Mouse (Mus musculus): ENCODE measurements at regions not wholly inside any gene's neighbourhood (a gene's known extent, or its start where the extent isn't known, plus 50 kb on each side); places are given as distances from the start of the nearest gene placed in this dataset.

DNA sequence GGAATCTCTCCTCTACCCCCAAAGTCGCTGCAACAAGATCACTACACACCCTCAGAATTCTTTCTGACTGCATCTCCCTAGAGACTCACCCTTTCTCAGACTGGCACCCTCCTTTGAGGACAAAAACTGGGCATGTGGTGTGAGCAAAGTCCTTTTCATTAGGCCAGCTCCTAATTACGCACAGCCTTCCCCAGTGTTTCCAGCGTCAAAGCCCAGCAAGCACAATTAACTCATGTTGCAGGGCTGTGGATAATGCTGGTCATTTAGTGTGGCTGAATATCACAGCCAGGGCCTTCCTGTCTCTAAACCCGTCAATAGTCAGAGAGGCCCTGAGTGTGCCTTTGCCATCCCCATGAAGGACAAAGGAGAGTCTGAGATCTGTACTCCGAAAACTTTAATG, 114.2 kb upstream of the Arhgap5 start:
- Histone ChIP-seq H3K4me3 (replicated peaks) (no peak overlapping the region), H3K4me1 (no peaks in the 10 kb centered on the region), H3K27ac (replicated peaks) (no peak overlapping the region), H3K4me2 (replicated peaks) (no peak overlapping the region), H3K9ac (no peak overlapping the region), H3K9me3 (replicated peaks) (no peaks in the 10 kb centered on the region), H3K27me3 (no peaks in the 10 kb centered on the region), H3K36me3 (no peaks in the 10 kb centered on the region)
- 61% methylated on average over 5 of the region's 5 CpGs for WGBS
- ATAC-seq (ENCODE audit: insufficient number of reproducible peaks, low FRiP score, low TSS enrichment, low read depth), result no peak

GRCm38 (mm10) chr12:52390242-52390641, 113.5 kb upstream of the Arhgap5 start:
- Histone ChIP-seq H3K27ac (replicated peaks) (no peak overlapping the region), H3K4me2 (replicated peaks) (no peak overlapping the region), H3K4me3 (replicated peaks) (no peak overlapping the region), H3K27me3 (no peaks in the 10 kb centered on the region), H3K9me3 (replicated peaks) (no peaks in the 10 kb centered on the region), H3K9ac (no peak overlapping the region), H3K4me1 (no peaks in the 10 kb centered on the region), H3K36me3 (no peaks in the 10 kb centered on the region)
- 43% methylated on average over 4 of the region's 4 CpGs for WGBS
- ATAC-seq (ENCODE audit: insufficient number of reproducible peaks, low FRiP score, low TSS enrichment, low read depth), result no peak

GRCm38 (mm10) chr12:52392636-52393035, 111.1 kb upstream of the Arhgap5 start:
- Histone ChIP-seq H3K9me3 (replicated peaks) (no peaks in the 10 kb centered on the region), H3K4me1 (peaks cover 7% of the 10 kb centered on the region; the same call in 1 of the 2 replicates), H3K9ac (no peak overlapping the region), H3K36me3 (no peaks in the 10 kb centered on the region), H3K27ac (replicated peaks) (no peak overlapping the region), H3K4me3 (replicated peaks) (no peak overlapping the region), H3K4me2 (replicated peaks) (no peak overlapping the region), H3K27me3 (no peaks in the 10 kb centered on the region)
- no peak for ATAC-seq (ENCODE audit: insufficient number of reproducible peaks, low FRiP score, low TSS enrichment, low read depth)
- 71% methylated on average over 4 of the region's 4 CpGs for WGBS

DNA sequence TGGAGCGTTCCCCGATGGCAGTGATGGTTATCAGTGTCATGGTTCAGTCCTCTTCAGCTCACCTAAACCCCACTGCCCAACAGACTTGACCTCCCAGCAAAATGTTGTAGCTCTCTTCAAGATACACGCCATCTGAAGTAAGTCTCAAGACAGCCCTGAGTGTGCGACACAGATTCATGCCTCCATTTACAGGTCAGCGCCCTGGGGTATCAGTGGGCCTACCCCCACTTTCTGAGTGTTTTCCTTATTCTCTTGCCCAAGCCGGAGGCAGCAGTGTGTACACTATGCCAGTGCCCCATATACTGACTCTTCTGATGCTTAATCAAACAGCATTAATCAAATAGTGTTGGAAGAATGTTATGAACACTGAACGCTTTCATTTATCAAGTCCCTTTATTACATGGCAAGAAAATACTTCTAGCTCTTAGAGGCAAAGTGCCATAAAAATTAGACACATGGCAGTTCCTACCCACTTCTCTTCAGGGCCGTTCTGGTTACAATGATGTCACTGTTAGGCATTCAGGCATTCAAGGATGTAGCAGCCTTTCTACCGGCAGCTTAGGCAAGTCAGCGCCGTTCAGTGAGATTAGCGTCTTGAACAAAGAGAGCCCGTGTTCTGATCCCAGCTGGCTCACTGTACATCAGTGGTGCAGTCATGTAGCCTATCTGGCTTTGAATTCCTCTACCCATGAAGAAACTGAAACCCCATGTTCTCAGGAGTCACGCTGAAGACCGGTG, 109.6 kb upstream of the Arhgap5 start:
- no peaks in the 10 kb centered on the region for H3K36me3 ChIP-seq
- no peak overlapping the region for H3K9ac ChIP-seq
- no peaks in the 10 kb centered on the region for H3K9me3 ChIP-seq (replicated peaks)
- no peak overlapping the region for H3K4me2 ChIP-seq (replicated peaks)
- H3K27me3 ChIP-seq, result no peaks in the 10 kb centered on the region
- 63% methylated on average over 15 of the region's 15 CpGs for WGBS
- no peak for ATAC-seq (ENCODE audit: insufficient number of reproducible peaks, low FRiP score, low TSS enrichment, low read depth)
- H3K27ac ChIP-seq (replicated peaks), result no peak overlapping the region
- no peak overlapping the region for H3K4me3 ChIP-seq (replicated peaks)
- peaks cover 7% of the 10 kb centered on the region; the same call in 1 of the 2 replicates for H3K4me1 ChIP-seq

DNA sequence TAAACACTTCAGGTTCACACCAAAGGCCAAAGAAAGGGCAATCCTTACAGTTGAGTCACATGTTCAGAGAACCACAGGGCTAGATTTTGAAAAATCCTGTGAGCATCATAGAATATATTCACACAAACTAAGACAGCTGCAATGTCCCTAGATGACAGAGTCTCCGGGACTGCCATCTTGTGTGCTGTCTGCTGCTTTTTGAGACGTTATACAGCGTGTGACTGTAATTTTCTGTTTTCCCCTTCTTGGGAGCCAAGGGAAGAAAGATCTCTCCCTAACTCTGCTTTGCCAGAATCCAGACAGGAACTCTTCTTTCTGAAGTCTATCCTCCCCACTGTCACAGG, 109.1 kb upstream of the Arhgap5 start:
- no peak for ATAC-seq (ENCODE audit: insufficient number of reproducible peaks, low FRiP score, low TSS enrichment, low read depth)
- Histone ChIP-seq H3K27me3 (no peaks in the 10 kb centered on the region), H3K4me2 (replicated peaks) (no peak overlapping the region), H3K4me1 (peaks cover 7% of the 10 kb centered on the region; the same call in 1 of the 2 replicates), H3K36me3 (no peaks in the 10 kb centered on the region), H3K4me3 (replicated peaks) (no peak overlapping the region), H3K9ac (no peak overlapping the region), H3K27ac (replicated peaks) (no peak overlapping the region), H3K9me3 (replicated peaks) (no peaks in the 10 kb centered on the region)
- 79% methylated on average over 3 of the region's 3 CpGs for WGBS

GRCm38 (mm10) chr12:52395111-52395510, 108.7 kb upstream of the Arhgap5 start:
- ATAC-seq (ENCODE audit: insufficient number of reproducible peaks, low FRiP score, low TSS enrichment, low read depth), result no peak
- 77% methylated on average over 4 of the region's 4 CpGs for WGBS

GRCm38 (mm10) chr12:52396178-52396841, 107.5 kb upstream of the Arhgap5 start:
- H3K27me3 ChIP-seq, result no peaks in the 10 kb centered on the region
- H3K4me1 ChIP-seq, result peaks cover 7% of the 10 kb centered on the region; the same call in 1 of the 2 replicates
- no peak for ATAC-seq (ENCODE audit: insufficient number of reproducible peaks, low FRiP score, low TSS enrichment, low read depth)
- no peak overlapping the region for H3K9ac ChIP-seq
- no peak overlapping the region for H3K4me2 ChIP-seq (replicated peaks)
- H3K4me3 ChIP-seq (replicated peaks), result no peak overlapping the region
- no peaks in the 10 kb centered on the region for H3K9me3 ChIP-seq (replicated peaks)
- no peaks in the 10 kb centered on the region for H3K36me3 ChIP-seq
- 38% methylated on average over 14 of the region's 14 CpGs for WGBS
- H3K27ac ChIP-seq (replicated peaks), result no peak overlapping the region

More at GRCm38 (mm10) chr12:52395111-52395510, 108.7 kb upstream of the Arhgap5 start:
- H3K27me3 ChIP-seq, result no peaks in the 10 kb centered on the region
- H3K4me2 ChIP-seq (replicated peaks), result no peak overlapping the region
- H3K4me3 ChIP-seq (replicated peaks), result no peak overlapping the region
- H3K9me3 ChIP-seq (replicated peaks), result no peaks in the 10 kb centered on the region
- no peak overlapping the region for H3K9ac ChIP-seq
- H3K27ac ChIP-seq (replicated peaks), result no peak overlapping the region
- H3K36me3 ChIP-seq, result no peaks in the 10 kb centered on the region
- peaks cover 7% of the 10 kb centered on the region; the same call in 1 of the 2 replicates for H3K4me1 ChIP-seq

DNA sequence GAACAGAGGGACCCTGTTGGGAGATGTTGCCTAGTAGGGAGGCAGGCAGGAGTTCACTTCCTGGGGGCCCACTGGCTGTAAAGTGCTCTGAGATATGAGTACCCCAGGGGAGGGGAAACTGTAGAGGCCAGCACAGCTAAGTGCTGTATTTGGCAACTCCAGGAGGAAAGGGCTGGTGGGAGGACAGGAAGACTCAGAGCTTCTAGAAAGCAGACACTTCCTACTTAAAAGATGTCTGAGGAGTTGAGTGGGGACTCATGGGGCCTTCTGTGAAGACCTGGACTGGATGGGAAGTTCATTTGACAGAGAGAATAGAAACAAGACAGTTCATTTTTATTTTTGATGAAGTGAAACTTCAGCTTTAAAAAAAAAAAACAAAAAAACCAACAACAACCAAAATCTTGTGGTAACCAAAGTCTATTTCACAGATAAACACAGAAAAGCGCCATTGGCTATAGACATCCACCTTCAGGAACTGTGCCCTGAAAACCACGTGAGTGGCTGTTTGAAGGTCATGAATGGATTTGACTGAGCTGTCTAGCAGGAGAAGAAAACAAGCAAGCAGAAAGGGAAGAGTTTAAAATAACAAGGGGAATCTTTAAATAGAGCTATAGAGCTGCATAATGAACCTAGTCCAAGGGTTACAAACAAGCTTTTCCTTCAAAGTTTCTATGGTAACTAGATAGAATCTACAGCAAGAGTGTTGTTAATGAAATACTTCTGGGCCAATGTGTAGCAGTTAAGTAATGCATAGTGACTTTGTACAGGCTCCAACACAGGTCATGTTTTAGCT, 105.9 kb upstream of the Arhgap5 start:
- peaks cover 7% of the 10 kb centered on the region; the same call in 1 of the 2 replicates for H3K4me1 ChIP-seq
- no peak overlapping the region for H3K4me2 ChIP-seq (replicated peaks)
- no peaks in the 10 kb centered on the region for H3K27me3 ChIP-seq
- no peak overlapping the region for H3K27ac ChIP-seq (replicated peaks)
- ATAC-seq (ENCODE audit: insufficient number of reproducible peaks, low FRiP score, low TSS enrichment, low read depth), result no peak
- H3K9ac ChIP-seq, result no peak overlapping the region
- H3K9me3 ChIP-seq (replicated peaks), result no peaks in the 10 kb centered on the region
- H3K4me3 ChIP-seq (replicated peaks), result no peak overlapping the region
- 56% methylated on average over 2 of the region's 2 CpGs for WGBS
- H3K36me3 ChIP-seq, result no peaks in the 10 kb centered on the region

DNA sequence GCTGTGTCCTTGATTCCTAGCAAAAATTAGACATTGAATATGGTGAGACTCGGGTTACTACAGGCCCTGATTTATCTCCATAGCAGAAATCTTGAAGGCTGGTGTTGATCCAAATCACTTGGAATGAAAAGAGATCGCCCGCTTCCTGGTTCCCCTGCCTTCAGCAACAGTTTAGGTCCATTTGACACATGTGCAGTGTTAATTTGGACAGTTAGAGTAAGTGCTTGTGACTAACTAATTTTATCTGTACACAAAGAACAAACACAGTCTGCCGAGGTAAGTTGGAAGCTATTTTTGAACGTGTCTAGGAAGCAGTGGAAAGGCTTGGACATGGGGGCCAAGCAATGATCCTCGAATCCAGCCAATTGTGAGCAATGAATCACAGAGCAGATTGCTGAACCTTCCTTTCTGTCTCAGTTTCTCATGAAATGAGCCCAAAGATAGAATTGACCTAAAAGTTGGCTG, 105.2 kb upstream of the Arhgap5 start:
- 68% methylated on average over 6 of the region's 6 CpGs for WGBS
- Histone ChIP-seq H3K9me3 (replicated peaks) (no peaks in the 10 kb centered on the region), H3K9ac (no peak overlapping the region), H3K27ac (replicated peaks) (no peak overlapping the region), H3K27me3 (no peaks in the 10 kb centered on the region), H3K4me3 (replicated peaks) (no peak overlapping the region), H3K36me3 (no peaks in the 10 kb centered on the region), H3K4me2 (replicated peaks) (no peak overlapping the region), H3K4me1 (peaks cover 7% of the 10 kb centered on the region; the same call in 1 of the 2 replicates)
- no peak for ATAC-seq (ENCODE audit: insufficient number of reproducible peaks, low FRiP score, low TSS enrichment, low read depth)

DNA sequence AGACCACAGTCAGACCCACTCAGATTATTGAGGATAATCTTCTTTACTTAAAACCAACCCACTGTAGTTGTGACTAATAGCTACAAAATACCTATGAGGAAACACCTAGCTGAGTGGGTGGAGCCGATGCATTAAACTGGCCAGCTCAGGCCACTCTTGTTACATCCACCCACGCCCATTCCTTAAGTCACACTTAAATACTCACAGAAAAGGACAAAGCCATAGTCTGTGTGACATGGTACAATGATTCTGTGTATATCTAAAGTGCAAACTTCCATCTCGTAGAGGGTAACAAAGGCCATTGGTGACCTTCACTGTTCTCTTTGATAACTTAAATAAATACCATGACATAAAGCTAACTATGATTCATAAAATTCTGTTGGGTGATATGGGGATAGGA, 103.7 kb upstream of the Arhgap5 start:
- WGBS, result 90% methylated on average over 3 of the region's 3 CpGs

DNA sequence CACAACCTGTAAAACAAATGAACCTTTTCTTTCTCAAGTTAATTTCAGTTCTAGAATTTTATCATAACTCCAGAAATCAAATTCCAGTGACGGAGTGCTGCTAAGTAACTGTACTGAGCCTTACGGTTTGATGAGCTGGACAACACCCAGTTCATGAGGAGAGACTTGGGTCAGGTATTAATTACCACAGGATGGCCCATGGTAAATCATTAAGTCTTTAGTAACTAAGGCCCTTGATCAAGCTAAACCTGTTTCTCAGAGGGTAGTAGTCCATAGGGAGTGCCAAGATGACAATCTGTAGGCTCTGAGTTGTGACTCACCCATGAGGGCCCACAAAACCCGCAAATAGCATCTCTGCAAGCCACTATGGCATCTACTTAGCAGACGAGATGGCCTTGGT, 101.1 kb upstream of the Arhgap5 start:
- no peaks in the 10 kb centered on the region for H3K4me1 ChIP-seq
- no peak overlapping the region for H3K27ac ChIP-seq (replicated peaks)
- WGBS, result 88% methylated on average over 4 of the region's 4 CpGs
- no peak overlapping the region for H3K9ac ChIP-seq
- H3K36me3 ChIP-seq, result no peaks in the 10 kb centered on the region
- H3K4me3 ChIP-seq (replicated peaks), result no peak overlapping the region
- H3K27me3 ChIP-seq, result no peaks in the 10 kb centered on the region
- no peak overlapping the region for H3K4me2 ChIP-seq (replicated peaks)
- H3K9me3 ChIP-seq (replicated peaks), result no peaks in the 10 kb centered on the region
- ATAC-seq (ENCODE audit: insufficient number of reproducible peaks, low FRiP score, low TSS enrichment, low read depth), result no peak

More for the DNA sequence above, 103.7 kb upstream of the Arhgap5 start:
- no peaks in the 10 kb centered on the region for H3K36me3 ChIP-seq
- no peak overlapping the region for H3K4me2 ChIP-seq (replicated peaks)
- no peaks in the 10 kb centered on the region for H3K27me3 ChIP-seq
- no peak for ATAC-seq (ENCODE audit: insufficient number of reproducible peaks, low FRiP score, low TSS enrichment, low read depth)
- no peak overlapping the region for H3K4me3 ChIP-seq (replicated peaks)
- peaks cover 7% of the 10 kb centered on the region; the same call in 1 of the 2 replicates for H3K4me1 ChIP-seq
- no peak overlapping the region for H3K27ac ChIP-seq (replicated peaks)
- H3K9ac ChIP-seq, result no peak overlapping the region
- H3K9me3 ChIP-seq (replicated peaks), result no peaks in the 10 kb centered on the region

All from embryonic facial prominence, embryonic 15.5 days (tissue).